Mouse (Mus musculus) gastrocnemius, postnatal 25 days (tissue): ENCODE data around the gene Sidt2. TPM values are rescaled to one million over a fixed set of nuclear protein-coding genes. Genes with fewer than 3 reads are reported as not detected.

Source experiments
- DNase-seq: peaks from one replicate; pipeline ENCODE4 v3.0.0; 2022
- microRNA-seq, 2 experiments: library from miRNA; unstranded; fragments of <30 nt; microRNA quantifications; one replicate each; pipeline ENCODE4 v1.2.0; 2021; ENCODE audit warnings: borderline replicate concordance in 2 of 2
- total RNA-seq, 2 experiments: library from RNA; stranded (reverse); gene quantifications; 1 replicate in 1 of 2; 2 replicates in 1 of 2; pipeline ENCODE4 v1.2.3; 2021

Sidt2 gene
- total RNA-seq, 2 experiments from 2014 or later = 67.9 to 70.2 TPM

GRCm38 (mm10) chr9:45911673-45912072, 43.4 kb downstream of the Sidt2 start:
- DNase-seq = peak; percentile 27

- DNase-seq = no peak
These were observed 44.1 kb downstream of the Sidt2 start for GRCm38 (mm10) chr9:45910995-45911394.

- DNase-seq = no peak
These were observed 48.0 kb downstream of the Sidt2 start for GRCm38 (mm10) chr9:45907078-45907428.

- DNase-seq = peak; percentile 92
These were observed 48.5 kb downstream of the Sidt2 start, which contains the start of the genes Pcsk7 and Rnf214 for GRCm38 (mm10) chr9:45906355-45907077. Gene Pcsk7 (plus strand): TSS chr9:45906497. Gene Rnf214 (minus strand): TSS chr9:45906911.

- no peak for DNase-seq
These were observed 49.2 kb downstream of the Sidt2 start for GRCm38 (mm10) chr9:45905811-45906237.

- no peak for DNase-seq
These were observed 49.9 kb downstream of the Sidt2 start for GRCm38 (mm10) chr9:45905196-45905595.

- no peak for DNase-seq
These were observed 61.4 kb downstream of the Sidt2 start for GRCm38 (mm10) chr9:45893681-45894080.

Small RNAs within 50 kb of the gene (microRNA-seq; reads per million reads assigned to microRNA genes)
- gene Mir7087 = 0 reads per million in 2 experiments

Other genes starting within 250 kb of the Sidt2 start
- gene Cep164, start 126.6 kb downstream of the Sidt2 start, total RNA-seq = 1 to 10 TPM; 2.6 to 3.0 TPM
- gene Bace1, start 116.7 kb downstream of the Sidt2 start, total RNA-seq = 10 to 100 TPM; 34.1 to 43.6 TPM
- gene Pcsk7, start 48.8 kb downstream of the Sidt2 start, total RNA-seq = 10 to 100 TPM in 1 of 2 experiments, 1 to 10 TPM in 1; 9.6 to 10.0 TPM
- 10 to 100 TPM; 20.6 to 22.7 TPM for gene Rnf214, start 48.3 kb downstream of the Sidt2 start, total RNA-seq
- 100 to 1,000 TPM in 1 of 2 experiments, 10 to 100 TPM in 1; 37.7 to 102 TPM for gene Tagln, start 19.2 kb downstream of the Sidt2 start, total RNA-seq
- 10 to 100 TPM; 27.8 to 32.2 TPM for gene Pafah1b2, start 57.4 kb upstream of the Sidt2 start, total RNA-seq
- gene Sik3, start 57.6 kb upstream of the Sidt2 start, total RNA-seq = 10 to 100 TPM; 34.7 to 38.9 TPM